Mouse (Mus musculus): ENCODE data around the gene Cox8b.

Gene Cox8b

GRCm38 (mm10) chr7:140874224-140874623 lies 26.0 kb downstream of the Cox8b start:
- DNase-seq (ENCODE audit: low spot score in 2 of 2): no peak

GRCm38 (mm10) chr7:140864761-140865160 lies 35.5 kb downstream of the Cox8b start:
- no peak for DNase-seq (ENCODE audit: low spot score in 2 of 2)

- DNase-seq (ENCODE audit: low spot score in 2 of 2): no peak
Observed at GRCm38 (mm10) chr7:140860728-140861127, 39.5 kb downstream of the Cox8b start.

- DNase-seq (ENCODE audit: low spot score in 2 of 2): no peak
Observed at GRCm38 (mm10) chr7:140859997-140860396, 40.2 kb downstream of the Cox8b start.

GRCm38 (mm10) chr7:140858746-140859145 lies 41.5 kb downstream of the Cox8b start:
- no peak for DNase-seq (ENCODE audit: low spot score in 2 of 2)

GRCm38 (mm10) chr7:140857550-140858505 lies 42.4 kb downstream of the Cox8b start, which contains the start of gene Bet1l:
Gene Bet1l, minus strand, starts transcription at chr7:140857577.
- DNase-seq (ENCODE audit: low spot score in 2 of 2): no peak

- peak; percentile 93 to 94 for DNase-seq (ENCODE audit: low spot score in 2 of 2)
Observed at GRCm38 (mm10) chr7:140856785-140857549, 43.3 kb downstream of the Cox8b start, which contains the start of gene Ric8a. Gene Ric8a, plus strand, starts transcription at chr7:140856957.

- DNase-seq (ENCODE audit: low spot score in 2 of 2): peak; percentile 90 to 93
Observed at GRCm38 (mm10) chr7:140855860-140856784, 44.1 kb downstream of the Cox8b start, which contains the start of gene Gm45785. Gene Gm45785, minus strand, starts transcription at chr7:140856331.

- no peak for DNase-seq (ENCODE audit: low spot score in 2 of 2)
Observed at GRCm38 (mm10) chr7:140855181-140855580, 45.1 kb downstream of the Cox8b start.

- DNase-seq (ENCODE audit: low spot score in 2 of 2): no peak
Observed at GRCm38 (mm10) chr7:140854483-140854882, 45.8 kb downstream of the Cox8b start.

- DNase-seq (ENCODE audit: low spot score in 2 of 2): no peak
Observed at GRCm38 (mm10) chr7:140853386-140853785, 46.9 kb downstream of the Cox8b start.

- no peak for DNase-seq (ENCODE audit: low spot score in 2 of 2)
Observed at GRCm38 (mm10) chr7:140851916-140852315, 48.3 kb downstream of the Cox8b start.

Measured in heart, adult 9 months (tissue).